Mouse (Mus musculus) neural tube, embryonic 13.5 days (tissue): ENCODE data around the gene Clpb. TPM values are rescaled to one million over a fixed set of nuclear protein-coding genes. Genes with fewer than 3 reads are reported as not detected.

Source experiments
- ATAC-seq: fragments of 200-750 bp; cut with Nextera tagmentation; 2 replicates; pipeline ENCODE4 v1.8.0; 2017; ENCODE audit warnings: low read depth, mild to moderate bottlenecking, moderate TSS enrichment, moderate library complexity
- H3K27ac ChIP-seq: fragments of 300-500 bp; sonication (generic); replicated peaks from 2 replicates; pipeline ENCODE4 v1.5.1; 2015; ENCODE audit warnings: moderate library complexity, mild to moderate bottlenecking, inconsistent platforms
- H3K27me3 ChIP-seq: fragments of 300-500 bp; sonication (generic); 2 replicates; pipeline ENCODE4 v1.6.1; 2015; ENCODE audit warnings: mild to moderate bottlenecking, inconsistent platforms
- H3K36me3 ChIP-seq: fragments of 300-500 bp; sonication (generic); 2 replicates; pipeline ENCODE4 v1.6.1; 2015; ENCODE audit warnings: mild to moderate bottlenecking, inconsistent platforms
- H3K4me1 ChIP-seq: fragments of 300-500 bp; sonication (generic); replicated peaks from 2 replicates; pipeline ENCODE4 v1.6.1; 2015; ENCODE audit warnings: inconsistent platforms
- H3K4me2 ChIP-seq: fragments of 300-500 bp; sonication (generic); 2 replicates; pipeline ENCODE4 v1.6.1; 2015; ENCODE audit warnings: inconsistent platforms, mild to moderate bottlenecking, moderate library complexity
- H3K4me3 ChIP-seq: fragments of 300-500 bp; sonication (generic); 2 replicates; pipeline ENCODE4 v1.5.1; 2015; ENCODE audit warnings: mild to moderate bottlenecking, inconsistent platforms
- H3K9ac ChIP-seq: fragments of 300-500 bp; sonication (generic); 2 replicates; pipeline ENCODE4 v1.6.1; 2015; ENCODE audit warnings: moderate library complexity, mild to moderate bottlenecking, inconsistent platforms
- H3K9me3 ChIP-seq: fragments of 300-500 bp; sonication (generic); 2 replicates; pipeline ENCODE4 v1.6.1; 2016; ENCODE audit warnings: inconsistent platforms
- WGBS: fragments of 180-500 bp; shearing (Covaris S2); methylation state at CpG from one replicate; pipeline ENCODE4 v1.1.7; 2015; 5-methylcytosine and 5-hydroxymethylcytosine counted together
- polyA plus RNA-seq: library from polyadenylated mRNA; unstranded; fragments of >200 nt; fragmentation: Nextera tagmentation; extraction: Ambion mirVana; gene quantifications from 2 replicates; pipeline ENCODE4 v1.2.1, GENCODE M21; 2015

Gene Clpb
- polyA plus RNA-seq, 1 experiment from 2014 or later = 30.4 TPM

DNA sequence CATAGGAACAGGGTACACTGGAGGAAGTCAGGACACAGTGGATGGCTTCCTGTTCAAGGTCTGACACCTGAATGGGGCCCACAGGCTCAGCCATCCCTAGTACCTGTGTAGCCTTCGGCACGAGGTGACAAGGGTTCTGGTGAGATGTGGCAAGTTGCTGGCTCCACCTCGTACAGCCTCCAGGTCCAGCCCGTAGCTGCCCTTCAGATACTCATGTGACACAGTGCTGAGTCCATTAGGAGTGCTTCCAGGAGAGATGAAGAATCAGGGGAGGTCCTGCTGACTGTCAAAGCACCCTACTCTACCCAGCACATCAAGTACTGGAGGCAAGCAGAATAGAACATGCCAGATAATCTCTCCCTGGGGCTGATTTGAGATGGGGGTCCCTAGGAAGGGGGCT is 168.9 kb downstream of the Clpb start:
- Histone ChIP-seq H3K4me3 (no peak overlapping the region), H3K27me3 (no peaks in the 10 kb centered on the region), H3K27ac (no peak overlapping the region), H3K4me1 (peaks cover 42% of the 10 kb centered on the region), H3K4me2 (no peak overlapping the region), H3K36me3 (peaks cover 48% of the 10 kb centered on the region), H3K9me3 (no peaks in the 10 kb centered on the region), H3K9ac (no peak overlapping the region)
- 96% methylated on average over 4 of the region's 4 CpGs for WGBS
- ATAC-seq = no peak

DNA sequence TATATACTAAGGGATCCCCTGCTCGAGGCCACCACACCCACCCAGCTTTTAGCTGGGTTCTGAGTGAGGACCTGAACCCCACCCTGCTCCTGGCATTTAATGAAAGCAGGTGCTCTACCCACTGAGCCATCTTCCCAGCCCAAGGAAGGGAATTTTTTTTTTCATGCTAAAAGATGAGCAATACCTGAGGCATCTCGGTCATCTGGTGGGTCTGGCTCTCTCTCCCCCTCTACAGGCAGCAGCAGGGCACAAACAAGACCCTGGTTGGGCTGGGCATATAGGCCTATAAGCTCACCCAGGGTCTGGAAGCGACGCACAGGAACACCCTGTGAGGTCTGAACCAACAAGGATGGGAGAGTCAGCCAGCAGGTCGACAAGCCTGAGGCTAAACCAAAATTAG is 169.9 kb downstream of the Clpb start:
- no peak overlapping the region for H3K27ac ChIP-seq
- peaks cover 47% of the 10 kb centered on the region for H3K4me1 ChIP-seq
- H3K4me2 ChIP-seq = no peak overlapping the region
- WGBS = 73% methylated on average over 5 of the region's 5 CpGs
- H3K9me3 ChIP-seq = no peaks in the 10 kb centered on the region
- no peak for ATAC-seq
- H3K27me3 ChIP-seq = no peaks in the 10 kb centered on the region
- H3K4me3 ChIP-seq = no peak overlapping the region
- H3K36me3 ChIP-seq = peaks cover 38% of the 10 kb centered on the region
- no peak overlapping the region for H3K9ac ChIP-seq

DNA sequence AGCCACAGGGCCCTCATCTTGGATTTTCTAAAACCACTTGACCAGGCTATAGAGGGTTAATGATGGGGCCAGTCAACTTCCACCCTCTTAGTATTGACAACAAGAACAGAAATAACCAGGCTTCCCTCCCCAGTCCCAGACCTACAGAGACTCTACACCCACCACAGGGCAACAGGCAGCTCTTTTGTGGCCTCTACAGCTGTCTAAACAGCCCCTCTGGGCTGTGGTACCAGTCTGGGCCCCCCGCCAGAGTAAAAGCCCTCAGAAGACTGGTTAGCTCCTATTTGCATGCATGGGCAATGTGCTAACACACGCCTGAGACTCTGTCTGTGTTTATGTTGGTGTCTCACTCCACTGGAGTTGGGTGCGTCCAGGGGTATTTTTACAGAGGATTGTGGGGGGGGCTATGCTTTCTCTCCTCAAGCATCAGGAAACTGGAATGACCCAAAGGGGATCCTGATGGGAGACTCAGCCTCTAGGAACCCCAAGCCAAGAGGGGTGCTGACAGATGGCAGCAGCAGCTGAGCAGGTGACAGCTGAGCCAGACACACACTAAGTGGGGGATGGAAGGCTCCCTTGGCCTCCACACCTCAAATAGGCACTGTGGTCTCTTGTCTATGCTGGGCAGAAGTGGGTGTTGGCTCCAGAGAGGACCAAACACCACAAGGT is 170.6 kb downstream of the Clpb start:
- no peak overlapping the region for H3K9ac ChIP-seq
- 44% methylated on average over 3 of the region's 3 CpGs for WGBS
- no peak for ATAC-seq

DNA sequence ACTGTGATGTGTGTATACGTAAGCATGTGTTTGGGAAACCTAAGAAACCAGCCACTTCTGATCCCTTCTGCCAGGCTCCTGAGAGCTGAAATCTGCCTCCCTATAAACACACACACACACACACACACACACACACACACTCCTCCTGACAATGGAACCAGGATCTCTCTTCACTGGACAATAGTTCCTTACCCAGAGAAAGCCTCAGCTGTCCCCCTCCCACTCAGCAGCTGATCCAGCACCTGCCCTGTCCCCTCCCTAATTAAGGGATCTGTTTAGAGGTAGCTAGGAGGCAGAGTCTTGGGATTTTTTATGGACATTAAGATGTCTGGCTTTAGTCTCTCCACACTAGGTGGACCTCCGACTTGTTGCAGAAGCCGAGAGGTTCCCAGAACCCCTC is 171.5 kb downstream of the Clpb start:
- 0 out of 2 replicates have a peak overlapping the region, but pooled peaks have one; percentile 11 for H3K27ac ChIP-seq
- peak overlapping the region; percentile 54 for H3K4me3 ChIP-seq
- 56% methylated on average over 3 of the region's 3 CpGs for WGBS
- peaks cover 52% of the 10 kb centered on the region for H3K4me1 ChIP-seq
- no peak for ATAC-seq
- peak overlapping the region; percentile 98 for H3K4me2 ChIP-seq
- no peaks in the 10 kb centered on the region for H3K9me3 ChIP-seq
- H3K36me3 ChIP-seq = peaks cover 23% of the 10 kb centered on the region
- H3K9ac ChIP-seq = no peak overlapping the region
- H3K27me3 ChIP-seq = no peaks in the 10 kb centered on the region; the same call in 1 of the 2 replicates

More for the DNA sequence above, 170.6 kb downstream of the Clpb start:
- no peak overlapping the region for H3K4me3 ChIP-seq
- H3K4me1 ChIP-seq = peaks cover 52% of the 10 kb centered on the region
- peaks cover 31% of the 10 kb centered on the region for H3K36me3 ChIP-seq
- no peaks in the 10 kb centered on the region for H3K9me3 ChIP-seq
- H3K27ac ChIP-seq = peak overlapping the region; percentile 11; the same call in 1 of the 2 replicates
- H3K27me3 ChIP-seq = no peaks in the 10 kb centered on the region
- H3K4me2 ChIP-seq = peak overlapping the region; percentile 98

DNA sequence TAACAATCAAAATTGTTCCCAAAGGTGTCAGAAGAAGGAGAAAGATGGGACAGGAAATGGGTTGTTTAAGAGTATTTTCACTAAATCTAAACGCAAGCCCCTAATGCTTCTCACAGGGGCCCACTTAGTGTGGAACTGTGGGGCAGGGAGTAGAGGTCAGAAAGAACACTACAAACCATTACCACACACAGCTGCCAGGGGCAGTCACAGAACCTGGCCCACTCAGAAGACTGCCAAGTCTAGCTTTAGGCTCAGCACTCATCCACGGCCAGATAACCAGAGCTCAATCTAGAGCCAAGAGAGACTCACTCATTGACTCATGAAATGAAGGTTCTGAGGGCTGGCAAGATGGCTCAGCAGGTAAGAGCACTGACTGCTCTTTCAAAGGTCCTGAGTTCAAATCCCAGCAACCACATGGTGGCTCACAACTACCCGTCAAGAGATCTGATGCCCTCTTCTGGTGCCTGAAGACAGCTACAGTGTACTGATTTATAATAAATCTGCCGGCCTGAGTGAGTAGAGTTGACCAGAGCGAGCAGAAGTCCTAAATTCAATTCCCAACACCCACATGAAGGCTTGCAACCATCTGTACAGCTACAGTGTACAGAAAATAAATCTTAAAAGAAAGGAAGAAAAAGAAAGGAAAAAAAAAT is 172.2 kb downstream of the Clpb start:
- 43% methylated on average over 5 of the region's 5 CpGs for WGBS
- peak overlapping the region; percentile 87; the same call in 1 of the 2 replicates for H3K27ac ChIP-seq
- peak overlapping the region; percentile 82 for H3K9ac ChIP-seq
- peaks cover 17% of the 10 kb centered on the region for H3K36me3 ChIP-seq
- no peak for ATAC-seq
- peaks cover 52% of the 10 kb centered on the region for H3K4me1 ChIP-seq
- H3K4me3 ChIP-seq = peak overlapping the region; percentile 54
- H3K27me3 ChIP-seq = no peaks in the 10 kb centered on the region; the same call in 1 of the 2 replicates
- H3K9me3 ChIP-seq = no peaks in the 10 kb centered on the region
- H3K4me2 ChIP-seq = peak overlapping the region; percentile 98

DNA sequence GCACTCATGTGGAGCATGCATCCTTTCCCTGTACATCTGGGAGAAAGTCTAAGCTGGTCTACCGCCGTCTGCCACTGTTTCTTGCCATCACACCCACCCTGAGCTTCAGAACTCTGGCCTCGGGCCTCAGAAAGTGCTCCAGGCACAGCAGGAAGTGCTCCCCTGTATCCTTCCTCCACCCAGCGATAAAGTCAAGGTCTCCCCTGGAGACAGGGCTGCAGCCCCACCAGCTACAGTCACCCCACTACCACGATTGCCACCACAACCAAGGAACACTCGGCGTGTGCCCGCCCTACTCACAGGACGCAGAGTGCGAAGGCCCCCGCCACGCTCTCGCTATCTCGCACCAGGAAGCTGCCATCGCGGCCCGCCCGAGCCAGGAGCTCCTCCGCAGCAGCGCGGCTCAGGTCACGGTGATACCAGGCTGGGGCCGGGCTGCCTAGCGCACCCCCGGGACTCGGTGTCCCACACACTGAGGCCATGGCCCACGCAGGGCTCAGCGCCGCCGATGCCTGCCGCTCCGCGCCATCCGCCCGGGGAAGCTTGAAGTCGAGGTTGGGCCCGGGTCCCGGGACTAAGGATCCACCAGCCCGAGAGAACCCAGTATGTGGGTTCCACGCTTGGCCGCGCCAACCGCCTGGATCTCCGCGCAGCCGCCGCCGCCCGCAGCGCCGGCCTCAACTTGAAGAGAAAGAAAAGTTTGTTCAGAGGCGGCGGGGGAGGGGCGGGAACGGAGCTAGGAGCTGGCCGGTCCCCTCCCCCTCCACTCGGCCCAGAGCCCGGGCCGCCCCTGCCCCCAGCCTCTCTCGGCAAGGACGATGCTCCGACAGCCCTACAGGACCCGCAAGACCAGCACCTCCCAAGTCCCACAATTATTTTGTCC is 173.1 kb downstream of the Clpb start:
- no peaks in the 10 kb centered on the region; the same call in 1 of the 2 replicates for H3K27me3 ChIP-seq
- H3K36me3 ChIP-seq = peaks cover 7% of the 10 kb centered on the region
- H3K9ac ChIP-seq = peak overlapping the region; percentile 82
- H3K4me3 ChIP-seq = peak overlapping the region; percentile 54
- ATAC-seq = peak; percentile 55
- peak overlapping the region; percentile 98 for H3K4me2 ChIP-seq
- H3K9me3 ChIP-seq = no peaks in the 10 kb centered on the region
- H3K27ac ChIP-seq = peak overlapping the region; percentile 87
- peaks cover 52% of the 10 kb centered on the region for H3K4me1 ChIP-seq
- WGBS = under 1% methylated on average over 60 of the region's 63 CpGs

DNA sequence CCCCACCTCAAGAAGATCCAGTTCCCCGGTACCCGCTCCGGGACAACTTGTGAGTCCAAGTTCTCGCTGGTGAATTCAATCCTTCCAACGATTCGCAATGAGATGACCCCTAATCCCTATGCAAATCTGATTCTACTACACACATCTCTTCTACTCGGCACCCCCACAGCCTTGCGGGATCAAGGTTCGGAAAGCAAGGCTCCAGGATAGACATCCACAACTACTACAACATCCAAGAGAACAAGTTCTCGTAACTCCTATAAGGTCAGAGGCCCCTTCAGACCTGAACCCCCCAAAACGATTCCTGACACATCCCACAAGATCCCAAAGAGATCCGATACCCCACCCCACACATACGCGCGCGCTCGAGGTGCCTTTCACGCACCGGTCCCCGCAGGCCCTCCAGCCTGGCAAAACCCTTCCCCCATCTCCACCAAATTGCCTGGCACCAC is 173.7 kb downstream of the Clpb start:
- no peaks in the 10 kb centered on the region for H3K9me3 ChIP-seq
- no peaks in the 10 kb centered on the region; the same call in 1 of the 2 replicates for H3K27me3 ChIP-seq
- 1% methylated on average over 20 of the region's 20 CpGs for WGBS
- 0 out of 2 replicates have a peak, but pooled peaks cover under 1% of the 10 kb centered on the region for H3K36me3 ChIP-seq
- H3K27ac ChIP-seq = peak overlapping the region; percentile 87
- peak overlapping the region; percentile 82 for H3K9ac ChIP-seq
- H3K4me2 ChIP-seq = peak overlapping the region; percentile 98
- ATAC-seq = peak; percentile 10; the same call in 1 of the 2 replicates
- H3K4me1 ChIP-seq = peaks cover 52% of the 10 kb centered on the region
- peak overlapping the region; percentile 54 for H3K4me3 ChIP-seq

DNA sequence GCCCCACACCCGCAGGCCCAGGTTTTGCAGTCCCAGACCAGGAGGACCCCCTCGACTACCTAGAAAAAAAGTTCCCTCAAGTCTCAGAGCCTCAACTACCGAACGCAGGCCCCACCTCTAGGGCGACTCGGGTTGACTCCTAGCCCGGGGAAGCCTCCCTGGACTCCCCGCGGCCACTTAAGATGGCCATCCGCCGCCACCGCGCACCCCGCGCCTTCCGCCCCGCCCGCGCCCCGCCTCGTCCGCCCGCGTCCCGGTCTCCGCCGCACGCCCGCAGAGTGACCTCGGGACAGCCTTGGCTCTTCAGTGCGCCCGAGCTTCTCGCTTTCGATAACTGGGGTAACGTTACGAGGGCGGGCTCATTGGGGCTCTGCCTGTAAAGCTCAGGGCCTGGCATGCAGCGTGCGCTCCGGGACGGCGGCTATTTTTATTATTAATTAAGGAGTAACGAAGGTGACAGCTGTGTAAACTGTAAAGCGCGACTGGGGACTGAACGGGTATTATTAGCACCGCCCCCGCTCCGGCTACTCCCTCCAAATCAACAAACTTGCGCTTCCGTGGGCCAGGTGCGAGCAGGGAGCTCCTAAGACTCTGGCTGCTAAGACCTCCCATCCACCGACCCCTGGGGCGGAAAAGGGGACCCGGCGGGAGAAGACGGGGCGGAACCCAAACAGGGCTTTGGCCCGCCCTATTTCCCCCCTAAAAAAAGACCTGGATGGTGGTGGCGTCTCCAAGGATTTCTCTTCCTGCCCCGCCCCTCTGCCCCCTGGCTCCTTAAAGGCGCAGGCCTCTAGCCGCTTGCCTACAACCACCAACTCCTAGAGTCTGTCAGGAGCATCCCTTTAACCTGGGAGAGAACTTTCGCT is 174.4 kb downstream of the Clpb start, which contains the start of gene Inppl1:
Gene Inppl1 (minus strand): TSS at position 624 of the 866 bp plus-strand sequence.
- H3K9ac ChIP-seq = peak within 1 kb of the TSS; percentile 82
- under 1% methylated on average over 64 of the region's 64 CpGs for WGBS
- H3K4me3 ChIP-seq = peak within 1 kb of the TSS; percentile 54
- peak within 1 kb of the TSS; percentile 98 for H3K4me2 ChIP-seq
- H3K9me3 ChIP-seq = no peaks in the 10 kb centered on the region
- H3K27ac ChIP-seq = peak within 1 kb of the TSS; percentile 87
- no peaks in the 10 kb centered on the region; the same call in 1 of the 2 replicates for H3K27me3 ChIP-seq
- peaks cover 52% of the 10 kb centered on the region for H3K4me1 ChIP-seq
- no peaks in the 10 kb centered on the region for H3K36me3 ChIP-seq
- ATAC-seq = peak; percentile 74

DNA sequence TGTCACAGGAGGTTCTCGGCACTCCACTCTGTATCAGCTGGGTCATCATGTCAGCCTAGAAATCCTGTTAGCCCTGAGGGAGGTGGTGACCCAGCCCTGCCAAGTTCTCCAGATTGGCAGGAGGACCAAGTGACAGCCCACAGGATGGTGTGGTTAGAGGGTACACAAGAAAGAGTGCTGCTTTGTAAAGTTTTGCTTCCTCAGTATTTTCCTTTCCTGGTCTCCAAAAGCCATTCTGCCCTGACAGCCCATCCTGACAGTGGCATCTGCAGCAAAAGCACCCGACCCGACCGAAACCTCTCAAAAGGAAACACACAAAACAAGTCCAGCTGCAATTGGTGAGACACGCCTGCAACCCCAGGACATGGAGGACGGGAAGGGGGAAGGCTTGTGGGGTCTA is 180.8 kb downstream of the Clpb start:
- Histone ChIP-seq H3K4me3 (no peak overlapping the region), H3K9ac (no peak overlapping the region), H3K4me1 (no peaks in the 10 kb centered on the region), H3K4me2 (no peak overlapping the region), H3K36me3 (no peaks in the 10 kb centered on the region), H3K9me3 (no peaks in the 10 kb centered on the region), H3K27ac (no peak overlapping the region), H3K27me3 (no peaks in the 10 kb centered on the region; the same call in 1 of the 2 replicates)
- 75% methylated on average over 6 of the region's 6 CpGs for WGBS
- no peak for ATAC-seq
